Mouse (Mus musculus): ENCODE results near the gene Gm765. TPM values are rescaled to one million over a fixed set of nuclear protein-coding genes. Genes with fewer than 3 reads are reported as not detected.

Gm765 gene
- polyA plus RNA-seq, 1 experiment from 2014 or later = not detected

GRCm38 (mm10) chr6:98210237-98210636 lies 132.3 kb downstream of the Gm765 start:
- H3K4me3 ChIP-seq = no peak overlapping the region
- WGBS = 78% methylated on average over 5 of the region's 5 CpGs
- no peak overlapping the region for H3K27ac ChIP-seq
- no peaks in the 10 kb centered on the region for H3K9me3 ChIP-seq
- no peaks in the 10 kb centered on the region for H3K4me1 ChIP-seq
- ATAC-seq (ENCODE audit: borderline replicate concordance, extremely low read depth, low FRiP score, low TSS enrichment) = no peak
- H3K36me3 ChIP-seq = no peaks in the 10 kb centered on the region
- no peaks in the 10 kb centered on the region for H3K27me3 ChIP-seq
- no peak overlapping the region for H3K9ac ChIP-seq
- no peak overlapping the region for H3K4me2 ChIP-seq

- ATAC-seq (ENCODE audit: borderline replicate concordance, extremely low read depth, low FRiP score, low TSS enrichment) = no peak
- Histone ChIP-seq H3K27me3 (no peaks in the 10 kb centered on the region), H3K9ac (no peak overlapping the region), H3K9me3 (no peaks in the 10 kb centered on the region), H3K4me3 (no peak overlapping the region), H3K4me2 (no peak overlapping the region), H3K27ac (no peak overlapping the region), H3K4me1 (no peaks in the 10 kb centered on the region), H3K36me3 (no peaks in the 10 kb centered on the region)
- WGBS = 78% methylated on average over 8 of the region's 8 CpGs
These were observed 134.5 kb downstream of the Gm765 start for GRCm38 (mm10) chr6:98208051-98208450.

DNA sequence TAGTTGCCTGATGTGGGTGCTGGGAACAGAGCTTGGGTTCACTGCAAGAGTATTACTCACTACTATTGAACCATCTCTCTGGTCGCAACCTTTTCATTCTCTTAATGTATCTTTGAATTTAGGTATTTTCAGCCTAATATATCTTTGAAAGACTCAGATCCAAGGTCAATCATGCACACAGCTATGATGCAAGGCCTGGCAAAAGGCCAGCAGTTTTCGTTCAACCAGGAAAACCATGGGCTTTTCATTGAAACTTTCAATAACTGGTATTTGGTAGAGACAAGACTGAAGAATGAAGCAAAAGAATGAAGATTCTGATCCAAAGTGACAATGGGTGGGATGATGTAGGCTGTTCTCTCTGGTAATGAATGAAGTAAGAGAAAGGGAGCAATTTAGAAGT lies 143.8 kb downstream of the Gm765 start:
- ATAC-seq (ENCODE audit: borderline replicate concordance, extremely low read depth, low FRiP score, low TSS enrichment) = no peak
- no peak overlapping the region for H3K4me2 ChIP-seq
- 76% methylated on average over 2 of the region's 2 CpGs for WGBS
- H3K36me3 ChIP-seq = no peaks in the 10 kb centered on the region
- H3K9me3 ChIP-seq = no peaks in the 10 kb centered on the region
- H3K4me1 ChIP-seq = no peaks in the 10 kb centered on the region
- H3K27me3 ChIP-seq = no peaks in the 10 kb centered on the region
- H3K9ac ChIP-seq = no peak overlapping the region
- no peak overlapping the region for H3K27ac ChIP-seq
- no peak overlapping the region for H3K4me3 ChIP-seq

DNA sequence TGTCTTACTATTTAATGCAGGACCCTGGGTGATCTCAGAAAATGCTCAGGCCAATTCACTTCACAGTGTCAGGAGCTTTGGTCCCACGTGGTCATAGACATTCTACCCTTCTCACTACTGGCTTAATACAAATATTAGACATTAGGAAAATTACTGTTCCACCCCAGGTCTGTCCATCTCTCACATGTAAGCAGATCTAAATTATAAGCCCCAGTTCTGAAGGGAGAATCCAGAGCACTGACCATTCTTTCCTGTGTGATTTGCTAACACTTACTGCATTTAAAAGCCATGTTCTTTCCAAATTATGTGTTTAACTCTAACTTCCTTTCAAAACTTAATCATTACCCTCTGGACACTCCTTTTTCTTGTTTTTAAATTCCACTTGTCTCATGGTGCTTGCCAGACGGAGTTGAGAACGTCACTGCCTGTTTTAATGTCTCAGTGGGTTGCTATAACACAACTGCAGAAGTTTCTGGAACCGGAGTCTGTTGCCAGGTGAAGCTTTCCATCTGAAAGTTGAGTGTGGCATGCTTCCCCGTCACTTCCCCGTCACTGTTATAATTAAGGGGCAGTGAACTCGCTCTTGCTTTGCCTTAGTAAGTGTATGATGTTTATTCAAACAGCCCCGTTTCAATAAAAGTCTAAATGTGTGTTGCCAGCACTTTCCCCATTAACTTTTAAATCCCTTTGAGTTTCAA lies 151.7 kb downstream of the Gm765 start:
- ATAC-seq (ENCODE audit: borderline replicate concordance, extremely low read depth, low FRiP score, low TSS enrichment) = no peak
- H3K27ac ChIP-seq = no peak overlapping the region
- no peak overlapping the region for H3K4me2 ChIP-seq
- no peaks in the 10 kb centered on the region for H3K9me3 ChIP-seq
- no peak overlapping the region for H3K9ac ChIP-seq
- no peaks in the 10 kb centered on the region for H3K36me3 ChIP-seq
- no peak overlapping the region for H3K4me3 ChIP-seq
- WGBS = 39% methylated on average over 8 of the region's 8 CpGs
- H3K4me1 ChIP-seq = peaks cover 6% of the 10 kb centered on the region; the same call in 1 of the 2 replicates
- no peaks in the 10 kb centered on the region for H3K27me3 ChIP-seq
